ENCODE assay signal across 31 mouse cellular contexts in genomic region chr1:24191668-24192067, GRCm38 (mm10). TPM values are rescaled to one million over a fixed set of nuclear protein-coding genes. Genes with fewer than 3 reads are reported as not detected.
"Had no signal": no experiment of that assay in that cellular context is flagged by ENCODE, and none has a peak within 500 bp of the region (broad histone marks: within the 10 kb centered on the region; RNA-seq: fewer than 3 reads in every experiment).

No protein-coding gene starts in this region.

- H3K36me3 ChIP-seq: heart, embryonic 10.5 days; heart, embryonic 12.5 days; hindbrain, embryonic 10.5 days; hindbrain, embryonic 12.5 days; intestine, embryonic 15.5 days; kidney, embryonic 15.5 days; limb, embryonic 13.5 days; limb, embryonic 15.5 days; liver, embryonic 12.5 days had no signal

- H3K4me1 ChIP-seq: liver, embryonic 12.5 days had no signal

- H3K9me3 ChIP-seq: heart, embryonic 10.5 days; heart, embryonic 12.5 days; hindbrain, embryonic 10.5 days; hindbrain, embryonic 12.5 days; intestine, embryonic 15.5 days; kidney, embryonic 15.5 days; limb, embryonic 13.5 days; limb, embryonic 15.5 days; liver, embryonic 12.5 days had no signal

- H3K27ac ChIP-seq: gastrocnemius, adult 2 months; heart, embryonic 10.5 days; hindbrain, embryonic 10.5 days; hindbrain, embryonic 12.5 days; hindbrain, embryonic 14.5 days; intestine, embryonic 15.5 days; kidney, embryonic 15.5 days; kidney, postnatal 0 days; limb, embryonic 13.5 days; limb, embryonic 15.5 days; liver, embryonic 12.5 days; liver, embryonic 14.5 days had no signal

- DNase-seq: gastrocnemius, adult 2 months; gastrocnemius, postnatal 10 days; gastrocnemius, postnatal 25 days; heart, adult 18-20 months; heart, postnatal 10 days; heart, postnatal 4 days; kidney, adult 2 months; kidney, adult 9 months; kidney, postnatal 14 days; kidney, postnatal 36 days; layer of hippocampus, adult 9-11 months; layer of hippocampus, postnatal 36 days; left cerebral cortex, postnatal 4 days had no signal

- H3K27me3 ChIP-seq: heart, embryonic 12.5 days; hindbrain, embryonic 12.5 days; intestine, embryonic 15.5 days; kidney, embryonic 15.5 days; limb, embryonic 13.5 days; limb, embryonic 15.5 days; liver, embryonic 12.5 days had no signal

- H3K4me2 ChIP-seq: heart, embryonic 12.5 days; hindbrain, embryonic 12.5 days; hindbrain, embryonic 14.5 days; intestine, embryonic 15.5 days; kidney, embryonic 15.5 days; limb, embryonic 13.5 days; limb, embryonic 15.5 days; liver, embryonic 12.5 days had no signal

- H3K4me3 ChIP-seq: gastrocnemius, adult 2 months; heart, embryonic 10.5 days; heart, embryonic 12.5 days; hindbrain, embryonic 10.5 days; hindbrain, embryonic 12.5 days; intestine, embryonic 15.5 days; kidney, embryonic 15.5 days; limb, embryonic 13.5 days; limb, embryonic 15.5 days; liver, embryonic 12.5 days had no signal

- H3K9ac ChIP-seq: heart, embryonic 12.5 days; hindbrain, embryonic 12.5 days; hindbrain, embryonic 14.5 days; intestine, embryonic 15.5 days; kidney, embryonic 15.5 days; limb, embryonic 13.5 days; limb, embryonic 15.5 days; liver, embryonic 12.5 days; liver, embryonic 14.5 days had no signal

- ATAC-seq: hindbrain, embryonic 16.5 days; inflammation-experienced regulatory T-cells, adult 6 months; intestine, embryonic 15.5 days; intestine, postnatal 0 days; liver, embryonic 12.5 days had no signal

RNA-seq across cellular contexts. Expression of gene Col9a1, which starts 14.3 kb away (rescaled TPM):
- total RNA-seq: granulocyte monocyte progenitor cell, adult 5-6 weeks; heart, adult 8-10 months; liver, adult 2 months had no signal
- polyA plus RNA-seq: inflammation-experienced regulatory T-cells, adult 6 months; kidney, adult 2 months; liver, adult 2 months had no signal
